Mouse (Mus musculus) adrenal gland, postnatal 14 days (tissue): Measurements from ENCODE around the gene Tenm2. TPM values are rescaled to one million over a fixed set of nuclear protein-coding genes. Genes with fewer than 3 reads are reported as not detected.

ENCODE experiments used
- DNase-seq: peaks from one replicate; pipeline ENCODE4 v3.0.0; 2021; ENCODE audit warnings: mixed read lengths
- total RNA-seq: library from RNA; stranded (reverse); gene quantifications from 2 replicates; pipeline ENCODE4 v1.2.3, GENCODE M21; 2021

The Tenm2 gene
- total RNA-seq, 1 experiment from 2014 or later: 0.41 TPM

DNA sequence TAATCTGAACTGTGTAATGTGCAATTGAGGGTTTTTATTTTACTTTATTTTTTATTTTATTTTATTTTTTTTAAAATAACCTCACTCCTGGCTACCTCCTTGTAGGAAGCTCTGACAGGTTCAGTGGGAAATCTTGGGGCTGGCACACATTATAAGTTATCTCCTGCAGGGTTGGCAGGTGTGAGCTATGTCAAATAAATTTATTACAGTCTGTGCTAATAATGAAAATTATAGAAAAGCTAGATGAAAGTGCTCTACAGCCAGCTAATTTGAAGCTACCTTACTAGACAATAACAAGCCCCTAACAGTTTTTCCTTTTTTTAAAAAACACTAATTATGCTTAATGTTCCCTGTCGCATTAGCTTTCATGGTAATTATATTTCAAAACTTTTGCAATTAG lies 885.5 kb downstream of the Tenm2 start:
- DNase-seq: no peak

GRCm38 (mm10) chr11:36349856-36350255 lies 885.9 kb downstream of the Tenm2 start:
- DNase-seq: no peak

DNA sequence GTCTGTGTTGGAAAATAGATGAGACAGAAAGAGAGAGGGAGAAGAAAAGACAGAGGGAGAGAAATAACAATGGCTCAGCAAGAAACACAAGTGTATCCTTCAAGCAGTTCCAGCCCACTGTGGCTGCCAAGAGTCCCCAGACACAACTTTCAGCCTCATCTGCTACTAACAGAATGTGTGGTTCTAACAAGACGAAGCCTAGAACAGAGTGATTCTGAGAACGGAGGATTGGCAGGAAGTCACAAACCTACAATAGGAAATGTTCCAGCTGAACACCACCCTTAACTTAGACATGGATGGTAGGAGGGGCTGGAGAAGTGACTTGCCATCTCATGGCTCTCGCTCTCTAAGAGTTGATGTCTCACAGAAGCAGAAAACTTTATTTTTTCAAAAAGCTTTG lies 894.0 kb downstream of the Tenm2 start:
- DNase-seq: no peak

- no peak for DNase-seq
Measured at GRCm38 (mm10) chr11:36338424-36338823, 897.3 kb downstream of the Tenm2 start.

DNA sequence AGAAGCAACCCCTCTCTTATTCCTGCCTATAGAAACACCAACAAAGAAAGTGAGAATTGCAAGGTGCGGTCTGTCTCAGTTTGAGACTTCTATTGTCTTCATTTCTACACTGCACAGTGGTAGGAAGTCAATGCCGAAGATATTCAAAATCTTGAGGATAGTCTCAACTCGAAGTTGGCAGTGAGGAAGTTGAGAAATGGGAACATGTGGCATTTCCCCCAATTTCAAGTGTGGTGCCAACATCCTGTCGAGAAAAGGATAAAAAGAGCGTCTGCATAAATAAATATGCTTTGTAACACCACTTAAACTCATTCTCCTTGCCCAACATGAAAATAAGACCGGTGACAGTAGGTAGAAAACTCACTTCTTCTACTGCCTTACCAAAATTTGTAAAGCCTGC lies 898.7 kb downstream of the Tenm2 start:
- no peak for DNase-seq

DNA sequence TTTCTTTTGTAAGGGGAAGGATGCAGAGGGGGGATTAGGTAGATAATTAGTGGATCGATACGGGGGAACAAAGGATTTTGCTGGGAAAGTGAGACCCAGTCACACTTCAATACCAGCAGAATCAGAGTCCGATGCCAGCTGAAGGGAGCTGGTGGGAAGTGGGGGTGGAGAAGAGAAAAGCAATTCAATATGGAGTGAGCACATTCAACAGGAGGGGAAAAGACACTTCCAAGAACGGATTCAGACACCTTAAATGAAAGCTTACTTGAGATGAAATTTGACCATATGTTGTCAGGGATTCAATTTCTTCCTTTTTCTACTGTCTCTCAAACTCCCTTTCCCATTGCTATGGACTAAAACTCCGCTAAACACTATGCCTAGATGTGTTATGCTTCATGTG lies 900.6 kb downstream of the Tenm2 start:
- no peak for DNase-seq

DNA sequence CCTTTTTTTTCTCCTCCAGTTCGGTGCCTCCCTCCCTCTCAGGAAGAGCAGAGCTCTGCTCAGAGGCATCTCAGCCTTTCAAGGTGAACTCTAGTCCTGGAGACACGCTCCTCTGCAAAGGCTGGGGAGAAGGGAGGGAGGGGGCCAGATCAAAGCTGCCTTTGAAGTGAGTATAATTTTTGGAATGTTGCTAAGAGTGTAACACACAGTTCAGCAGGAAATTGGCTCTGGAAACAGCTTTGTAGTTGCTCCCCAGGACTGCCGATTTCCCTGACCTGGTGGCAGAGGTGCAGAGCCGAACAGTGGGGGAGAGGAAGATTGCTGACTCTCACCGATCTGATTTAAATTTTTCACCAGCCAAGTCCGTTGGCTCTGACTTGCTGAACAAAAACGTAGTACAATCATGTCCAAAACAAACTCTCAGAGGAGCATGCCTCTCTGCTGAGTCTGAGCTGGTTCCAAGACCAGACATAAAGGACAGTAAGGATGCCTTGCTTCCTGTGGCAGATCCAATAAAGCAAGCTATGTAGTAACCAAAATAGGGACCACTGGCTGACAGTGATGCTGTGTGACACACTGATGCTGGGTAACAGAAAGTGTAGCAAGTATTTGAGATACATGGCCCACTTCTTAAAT lies 901.5 kb downstream of the Tenm2 start:
- DNase-seq: peak; percentile 55

DNA sequence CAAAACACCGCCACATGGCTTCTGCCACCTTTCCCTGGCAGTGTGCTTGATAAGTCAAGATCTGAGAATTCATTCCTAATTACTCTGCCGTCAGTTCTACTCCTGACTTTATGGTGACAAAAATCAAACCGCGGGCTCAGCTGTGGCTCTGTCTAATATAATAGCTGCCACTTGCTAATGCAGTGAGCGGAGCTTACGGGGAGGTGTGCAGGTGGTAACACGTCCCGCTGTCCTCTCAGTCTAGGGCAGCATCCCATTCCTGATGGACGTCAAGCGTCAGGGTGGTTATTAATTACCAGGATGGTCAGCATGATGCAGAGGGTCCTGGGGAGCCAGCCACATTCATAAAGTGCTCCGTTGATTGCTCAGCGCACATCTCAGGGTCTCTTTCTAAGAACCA lies 903.5 kb downstream of the Tenm2 start:
- no peak for DNase-seq

GRCm38 (mm10) chr11:36331408-36332178 lies 904.2 kb downstream of the Tenm2 start:
- no peak for DNase-seq

- DNase-seq: no peak
Measured at GRCm38 (mm10) chr11:36327243-36327642, 908.5 kb downstream of the Tenm2 start.

DNA sequence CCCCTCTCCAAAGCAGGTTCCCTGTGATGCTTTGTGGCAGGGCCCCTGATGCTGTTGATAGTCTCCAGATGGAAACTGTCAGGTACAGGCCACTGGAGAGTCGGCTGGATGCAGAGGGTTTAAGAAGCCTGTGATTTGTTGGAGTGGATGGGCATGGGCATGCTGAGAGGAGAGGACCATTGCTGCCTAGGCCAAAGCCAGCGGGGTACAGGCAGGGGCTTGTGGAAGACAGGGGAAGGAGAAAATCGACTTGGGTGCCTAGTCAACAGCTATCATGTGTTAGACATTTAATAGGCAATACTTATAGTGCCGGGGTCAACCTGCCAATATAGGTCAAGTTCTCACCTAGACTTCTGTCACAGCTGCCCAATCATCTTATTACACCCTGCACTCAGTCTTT lies 926.4 kb downstream of the Tenm2 start:
- DNase-seq: no peak

DNA sequence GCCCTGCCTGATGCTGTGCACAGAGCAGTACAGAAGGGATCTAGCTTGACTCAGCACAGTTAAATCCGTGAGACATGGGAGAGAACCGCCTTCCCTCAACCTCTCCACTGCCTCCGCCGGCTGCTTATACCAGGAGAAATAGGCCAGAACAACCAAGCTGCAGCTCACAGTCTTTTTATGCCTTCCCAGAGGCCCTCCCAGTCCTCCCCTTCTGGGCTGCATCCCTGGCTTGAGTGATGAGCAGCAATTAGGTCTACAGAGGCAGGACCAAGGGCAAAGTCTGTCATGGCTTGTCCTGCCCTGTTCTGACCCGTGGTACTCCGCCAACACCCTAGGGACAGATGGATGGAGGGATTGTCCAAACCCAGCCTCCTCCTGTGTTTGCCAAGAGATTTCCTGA lies 928.5 kb downstream of the Tenm2 start:
- DNase-seq: no peak

DNA sequence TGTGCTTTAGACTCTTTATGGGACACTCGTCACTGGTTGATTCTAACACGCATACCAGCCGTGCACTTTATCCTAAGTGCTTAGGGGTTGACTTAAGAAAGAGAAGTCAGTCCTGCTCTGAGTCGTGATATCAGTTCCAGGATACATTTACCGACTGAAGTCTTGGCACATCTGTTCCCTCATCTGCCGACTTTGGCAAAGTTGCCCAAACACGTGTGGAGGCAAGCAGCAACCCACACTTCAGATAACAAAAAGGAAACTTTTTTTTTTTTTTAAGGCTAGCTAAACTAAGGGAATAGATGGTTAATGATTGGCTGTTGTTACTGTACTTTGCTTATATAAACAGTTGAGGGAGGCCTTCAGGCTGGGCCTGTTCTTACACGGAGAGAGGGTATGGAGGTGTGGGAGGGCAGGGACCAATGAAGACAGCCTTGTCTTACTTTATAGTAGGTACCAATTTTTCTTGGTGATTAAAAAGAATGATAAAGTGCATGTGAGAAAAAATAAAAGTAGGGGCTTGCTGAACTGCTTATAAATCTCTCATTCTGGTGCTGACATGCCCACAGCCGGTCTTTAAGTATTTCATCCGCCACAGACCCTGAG lies 930.3 kb downstream of the Tenm2 start:
- no peak for DNase-seq

GRCm38 (mm10) chr11:36302913-36303371 lies 932.8 kb downstream of the Tenm2 start:
- DNase-seq: no peak

DNA sequence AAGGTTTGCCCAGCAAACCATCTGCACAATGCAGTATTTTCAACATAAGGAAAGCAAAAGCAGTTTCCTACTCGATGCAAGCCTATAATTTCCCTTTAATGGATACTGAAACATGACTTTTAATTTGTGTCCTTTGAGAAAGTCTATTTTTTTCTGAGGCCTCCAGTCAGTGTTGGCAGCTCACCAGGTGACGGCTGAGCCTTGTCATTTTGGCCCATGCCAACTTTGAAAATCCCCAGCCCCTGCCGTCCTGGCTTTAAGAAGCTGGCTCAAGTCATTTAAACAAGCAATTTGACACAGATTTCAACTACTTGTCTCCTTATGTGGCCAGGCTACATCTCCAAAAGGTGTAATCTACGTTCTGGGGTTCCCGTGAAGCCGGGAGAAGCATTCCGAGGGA lies 933.7 kb downstream of the Tenm2 start:
- peak; percentile 22 for DNase-seq

DNA sequence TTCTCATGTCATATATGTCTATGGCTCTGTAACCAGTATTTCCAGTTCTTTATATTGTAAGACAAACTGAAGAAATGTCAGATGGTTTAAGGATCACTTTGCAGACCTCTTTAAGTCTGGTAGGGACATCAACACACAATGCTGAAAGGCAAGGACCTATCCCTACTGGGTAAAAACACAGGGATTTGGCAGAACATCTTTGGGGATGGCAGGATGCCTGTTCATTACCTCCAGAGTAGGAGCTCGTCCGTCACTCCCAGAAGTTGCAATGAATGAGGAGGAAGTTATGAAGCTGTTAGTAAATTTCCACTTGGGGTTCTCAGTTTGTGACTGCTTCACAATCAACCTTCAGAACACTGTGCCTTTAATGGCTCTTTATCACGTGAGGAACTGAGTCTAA lies 939.2 kb downstream of the Tenm2 start:
- no peak for DNase-seq

DNA sequence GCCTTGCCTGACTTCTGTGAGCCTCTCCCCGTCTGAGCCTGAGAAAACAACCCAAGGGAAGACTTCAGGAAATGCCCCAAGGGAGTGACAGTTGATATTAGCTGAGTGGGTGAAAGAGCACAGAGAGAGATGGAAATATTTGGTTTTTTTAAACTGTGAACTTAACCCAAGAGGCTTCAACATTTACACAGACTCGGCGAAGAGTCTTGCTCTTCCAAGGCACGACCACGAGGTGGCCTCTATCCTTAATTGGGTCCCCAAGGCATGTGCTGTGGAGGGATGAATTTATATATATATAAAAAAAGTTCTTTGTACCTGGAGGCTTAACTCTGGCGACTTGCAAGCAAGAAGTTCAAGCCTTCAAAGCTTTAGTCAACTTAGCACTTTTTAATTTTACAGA lies 943.6 kb downstream of the Tenm2 start:
- DNase-seq: no peak

GRCm38 (mm10) chr11:36286246-36286645 lies 949.5 kb downstream of the Tenm2 start:
- DNase-seq: no peak

DNA sequence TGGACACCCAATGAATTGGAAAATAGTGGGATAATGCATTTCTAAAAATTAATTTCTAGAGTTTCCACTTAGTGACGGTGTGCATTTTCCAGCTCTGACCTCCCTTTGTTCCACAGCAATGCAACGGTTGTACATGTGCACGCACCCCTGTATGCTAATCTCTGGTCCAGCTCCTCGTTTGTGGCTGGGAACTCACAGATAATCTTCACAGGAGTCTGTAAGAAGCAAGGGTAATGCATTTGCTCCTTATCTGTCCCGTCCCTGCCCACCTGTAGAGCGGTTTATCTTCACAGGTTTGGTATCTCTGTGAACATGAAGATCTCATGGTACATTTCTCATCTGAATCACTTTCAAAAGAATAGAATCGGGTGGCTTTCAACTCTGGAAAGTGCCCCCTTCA lies 955.2 kb downstream of the Tenm2 start:
- DNase-seq: no peak

- DNase-seq: no peak
Measured at GRCm38 (mm10) chr11:36277903-36278215, 957.9 kb downstream of the Tenm2 start.

DNA sequence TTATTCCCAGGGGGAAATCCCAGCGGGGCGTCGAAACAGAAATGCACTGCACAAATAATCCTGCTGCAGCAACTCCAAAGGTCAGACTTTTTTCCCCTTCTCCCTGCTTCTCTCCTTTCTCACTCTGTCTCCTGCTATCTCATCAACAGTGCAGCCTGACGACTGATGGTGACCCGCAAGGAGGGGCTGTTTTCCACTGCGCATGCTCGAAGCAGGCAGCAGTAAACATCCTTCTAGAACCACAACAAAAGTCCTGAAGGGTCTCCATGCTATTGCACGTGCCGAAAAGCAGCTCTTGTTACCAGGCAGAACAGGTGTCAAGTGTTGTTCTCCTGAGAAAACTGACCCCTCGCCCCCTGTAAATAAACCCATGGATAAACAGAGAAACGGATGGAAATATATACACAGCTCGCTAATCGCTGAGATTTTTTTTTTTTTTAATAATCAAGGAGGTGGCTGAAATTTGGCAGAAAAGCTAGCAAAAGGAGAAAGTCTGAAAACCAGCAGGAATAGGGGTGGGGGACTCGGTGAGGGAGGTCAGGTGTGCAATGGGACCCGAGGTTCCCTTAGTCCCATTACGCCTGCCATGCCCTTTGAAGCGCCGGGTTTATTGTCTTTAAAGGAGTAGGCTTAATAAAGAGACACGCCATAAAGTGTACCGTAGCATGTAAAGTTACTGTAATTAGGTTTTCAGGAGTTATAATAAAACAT lies 958.4 kb downstream of the Tenm2 start:
- no peak for DNase-seq

DNA sequence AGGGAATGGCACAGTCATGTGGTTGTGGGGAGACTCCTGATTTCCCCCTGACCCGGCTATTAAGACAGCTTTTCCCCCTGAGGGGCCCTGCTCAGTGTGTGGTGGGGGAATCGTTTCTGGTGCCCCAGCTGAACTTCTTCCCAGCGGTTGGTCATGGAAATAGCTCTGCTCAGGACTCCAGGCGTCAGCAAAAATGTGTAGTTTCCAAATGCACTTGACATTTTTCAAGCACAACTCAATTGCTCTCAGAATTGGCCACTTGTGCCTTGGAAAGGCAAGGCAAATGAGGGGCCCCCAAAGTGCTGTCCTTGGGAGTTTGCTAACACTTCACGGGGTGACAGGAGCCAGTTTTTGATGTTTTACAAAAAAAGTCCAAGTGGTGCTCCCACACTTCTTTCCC lies 959.7 kb downstream of the Tenm2 start:
- DNase-seq: no peak

DNA sequence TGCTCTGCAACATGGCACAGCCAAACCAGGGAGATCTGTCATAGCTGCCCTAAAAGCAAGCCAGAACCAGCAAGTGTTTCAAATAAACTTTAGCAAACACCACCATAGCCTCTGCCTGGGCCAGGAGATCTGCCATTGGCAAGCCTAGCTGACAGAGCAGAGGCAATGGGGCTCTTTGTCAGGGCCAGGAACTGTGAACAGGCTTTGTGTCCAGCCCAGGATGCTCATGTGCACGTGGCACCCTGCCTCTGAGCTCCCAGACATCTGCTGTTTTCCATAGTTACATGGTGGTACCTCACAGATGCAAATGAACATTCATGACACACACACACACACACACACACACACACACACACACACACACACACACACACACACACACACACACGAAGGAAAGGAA lies 963.6 kb downstream of the Tenm2 start:
- no peak for DNase-seq
